Mouse (Mus musculus) kidney, postnatal 25 days (tissue): ENCODE data around the gene Tgfbi.

Experiments used
- DNase-seq, 2 experiments: peaks; one replicate each; pipeline ENCODE4 v3.0.0; 2021; ENCODE audit warnings: mixed read lengths in 2 of 2

Gene Tgfbi

GRCm38 (mm10) chr13:56599511-56599910, 9.8 kb upstream of the Tgfbi start:
- DNase-seq, result no peak

- DNase-seq, result peak; percentile 33 to 69
Observed at GRCm38 (mm10) chr13:56600216-56600890, 9.0 kb upstream of the Tgfbi start.

- DNase-seq, result no peak
Observed at GRCm38 (mm10) chr13:56601199-56601598, 8.1 kb upstream of the Tgfbi start.

- DNase-seq, result no peak
Observed at GRCm38 (mm10) chr13:56605503-56605902, 3.8 kb upstream of the Tgfbi start.

- DNase-seq, result no peak
Observed at GRCm38 (mm10) chr13:56606724-56607123, 2.6 kb upstream of the Tgfbi start.

- no peak for DNase-seq
Observed at GRCm38 (mm10) chr13:56607225-56607624, 2.1 kb upstream of the Tgfbi start.

GRCm38 (mm10) chr13:56607846-56608245, 1.5 kb upstream of the Tgfbi start:
- no peak for DNase-seq

- no peak for DNase-seq
Observed at GRCm38 (mm10) chr13:56611129-56611528, 1.8 kb downstream of the Tgfbi start.

- no peak for DNase-seq
Observed at GRCm38 (mm10) chr13:56611741-56612140, 2.4 kb downstream of the Tgfbi start.

- DNase-seq, result no peak
Observed at GRCm38 (mm10) chr13:56612331-56612730, 3.0 kb downstream of the Tgfbi start.

GRCm38 (mm10) chr13:56613366-56613998, 4.2 kb downstream of the Tgfbi start:
- DNase-seq, result peak in 1 of 2 experiments; percentile 54

- DNase-seq, result no peak
Observed at GRCm38 (mm10) chr13:56614768-56615167, 5.4 kb downstream of the Tgfbi start.

GRCm38 (mm10) chr13:56615223-56615622, 5.9 kb downstream of the Tgfbi start:
- DNase-seq, result no peak

- DNase-seq, result no peak
Observed at GRCm38 (mm10) chr13:56615864-56616263, 6.5 kb downstream of the Tgfbi start.

- no peak for DNase-seq
Observed at GRCm38 (mm10) chr13:56616386-56616785, 7.1 kb downstream of the Tgfbi start.

- no peak for DNase-seq
Observed at GRCm38 (mm10) chr13:56617197-56617596, 7.9 kb downstream of the Tgfbi start.

- DNase-seq, result no peak
Observed at GRCm38 (mm10) chr13:56622201-56622757, 13.0 kb downstream of the Tgfbi start.

- peak; percentile 23 to 58 for DNase-seq
Observed at GRCm38 (mm10) chr13:56626524-56626923, 17.2 kb downstream of the Tgfbi start.

GRCm38 (mm10) chr13:56630081-56630480, 20.8 kb downstream of the Tgfbi start:
- DNase-seq, result no peak

- DNase-seq, result no peak
Observed at GRCm38 (mm10) chr13:56630552-56630951, 21.2 kb downstream of the Tgfbi start.

GRCm38 (mm10) chr13:56631332-56631731, 22.0 kb downstream of the Tgfbi start:
- DNase-seq, result no peak

GRCm38 (mm10) chr13:56634139-56634615, 24.9 kb downstream of the Tgfbi start:
- no peak for DNase-seq

- peak; percentile 56 to 81 for DNase-seq
Observed at GRCm38 (mm10) chr13:56634920-56635319, 25.6 kb downstream of the Tgfbi start.

GRCm38 (mm10) chr13:56637027-56637426, 27.7 kb downstream of the Tgfbi start:
- DNase-seq, result no peak
